Mouse (Mus musculus) adipose tissue, adult 10 weeks (tissue): ENCODE results near the gene Slc5a10. TPM values are rescaled to one million over a fixed set of nuclear protein-coding genes. Genes with fewer than 3 reads are reported as not detected.

Experiments
- polyA plus RNA-seq: library from polyadenylated mRNA; stranded (reverse); fragments of 350-450 nt; fragmentation: Illumina TruSeq; extraction: RNeasy Lipid Tissue Mini Kit (QIAGEN cat#74804); gene quantifications from one replicate; pipeline ENCODE4 v1.2.3, GENCODE M21; 2014; ENCODE audit warnings: low read depth, low replicate concordance

Slc5a10 gene
- polyA plus RNA-seq, result not detected

DNA sequence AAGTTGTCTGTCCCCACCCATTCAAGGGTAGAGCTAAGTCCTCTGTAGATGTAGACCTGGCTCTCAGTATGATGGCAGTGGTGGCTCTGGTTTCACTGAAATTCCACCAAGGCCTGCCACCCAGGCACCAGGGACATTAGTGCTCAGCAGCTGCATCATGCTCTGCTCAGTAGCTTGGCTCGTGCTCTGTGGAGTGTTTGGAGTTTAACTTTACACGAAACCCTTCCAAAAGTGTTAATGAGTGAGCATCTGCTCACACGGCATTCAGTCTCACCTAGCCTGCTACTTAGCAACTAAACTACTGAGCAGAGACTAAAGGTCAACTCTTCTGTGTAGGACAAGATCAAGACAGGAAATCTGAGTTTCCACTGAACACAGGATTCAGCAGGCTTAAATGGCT lies at the start of gene Slc5a10:
Slc5a10 (minus strand) TSS at position 191 of the 400 bp plus-strand sequence.

DNA sequence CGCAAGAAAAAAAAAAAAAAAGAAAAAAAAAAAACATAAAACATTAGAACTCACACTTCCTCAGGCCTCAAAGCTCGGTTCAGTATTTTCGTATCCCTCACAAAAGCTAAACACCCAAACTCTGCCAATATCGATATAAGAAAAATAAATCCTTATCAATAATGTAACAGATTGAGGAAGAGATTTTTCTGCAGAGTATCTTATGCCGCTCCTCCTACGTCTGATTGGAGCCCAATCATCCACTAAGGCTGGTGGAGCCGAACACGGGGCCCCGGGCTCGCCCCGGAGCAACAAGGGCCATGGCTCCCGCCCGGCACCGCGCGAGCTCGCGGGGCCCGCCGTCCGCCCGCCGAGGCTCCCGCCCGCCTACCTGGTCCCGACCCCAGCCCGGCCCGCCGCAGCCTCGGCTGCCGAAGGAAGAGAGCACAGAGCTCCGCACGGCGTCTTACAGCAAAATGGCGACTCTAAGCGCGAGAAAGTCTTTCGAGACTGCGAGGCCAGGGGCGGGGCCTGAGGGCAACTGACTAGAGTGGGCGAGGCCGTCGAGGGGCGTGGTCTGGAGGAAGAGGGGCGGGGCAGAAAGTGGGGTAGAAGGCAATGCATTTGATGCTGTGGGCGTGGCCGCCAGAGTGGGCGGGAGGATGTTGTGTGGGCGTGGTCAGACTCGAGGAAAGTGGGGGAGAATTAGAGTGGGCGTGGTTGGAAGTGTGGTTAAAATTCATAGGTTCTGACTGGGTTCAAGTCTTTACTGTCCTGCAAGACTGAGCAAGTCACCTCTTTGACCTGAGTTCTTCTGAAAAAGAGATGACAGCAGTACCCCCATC lies 41.2 kb upstream of the Slc5a10 start, which contains the start of gene Prpsap2:
Prpsap2 (minus strand) TSS at position 505 of the 824 bp plus-strand sequence.

DNA sequence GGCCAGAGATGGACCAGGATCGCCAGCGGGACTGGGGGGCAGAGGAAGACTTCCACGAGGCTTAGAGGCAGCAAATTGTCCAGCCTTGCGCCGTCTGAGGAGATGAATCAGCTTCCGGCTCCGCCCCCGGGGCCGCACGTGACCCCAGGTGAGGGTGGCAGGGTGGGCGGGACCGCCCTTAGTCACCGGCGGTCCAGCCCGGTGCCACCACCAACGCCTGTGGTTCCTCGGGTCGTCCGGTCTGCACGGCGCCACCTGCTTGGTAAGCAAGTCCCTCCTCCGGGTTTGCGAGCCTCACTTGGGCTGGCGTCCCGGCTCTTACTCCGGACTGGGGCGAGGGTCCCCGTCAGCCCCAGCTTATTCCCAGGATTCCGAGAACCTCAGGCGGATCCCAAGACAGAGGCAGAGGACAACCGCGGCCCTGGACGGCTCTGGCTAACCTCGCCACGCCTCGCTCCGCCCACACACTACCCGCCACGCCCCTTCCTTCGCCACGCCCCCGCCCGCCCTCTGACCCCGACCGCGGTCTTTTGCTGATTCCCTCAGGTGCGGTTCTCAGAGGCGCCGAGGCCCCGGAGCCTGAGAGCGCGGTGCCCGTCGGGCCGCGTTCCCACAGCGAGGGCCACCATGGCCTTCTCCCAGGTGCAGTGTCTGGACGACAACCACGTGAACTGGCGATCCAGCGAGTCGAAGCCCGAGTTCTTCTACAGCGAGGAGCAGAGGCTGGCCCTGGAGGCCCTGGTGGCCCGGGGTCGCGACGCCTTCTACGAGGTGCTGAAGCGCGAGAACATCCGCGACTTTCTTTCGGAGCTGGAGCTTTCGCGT lies 36.5 kb downstream of the Slc5a10 start, which contains the start of gene Fam83g:
Fam83g (plus strand) TSS at position 185 of the 825 bp plus-strand sequence.

DNA sequence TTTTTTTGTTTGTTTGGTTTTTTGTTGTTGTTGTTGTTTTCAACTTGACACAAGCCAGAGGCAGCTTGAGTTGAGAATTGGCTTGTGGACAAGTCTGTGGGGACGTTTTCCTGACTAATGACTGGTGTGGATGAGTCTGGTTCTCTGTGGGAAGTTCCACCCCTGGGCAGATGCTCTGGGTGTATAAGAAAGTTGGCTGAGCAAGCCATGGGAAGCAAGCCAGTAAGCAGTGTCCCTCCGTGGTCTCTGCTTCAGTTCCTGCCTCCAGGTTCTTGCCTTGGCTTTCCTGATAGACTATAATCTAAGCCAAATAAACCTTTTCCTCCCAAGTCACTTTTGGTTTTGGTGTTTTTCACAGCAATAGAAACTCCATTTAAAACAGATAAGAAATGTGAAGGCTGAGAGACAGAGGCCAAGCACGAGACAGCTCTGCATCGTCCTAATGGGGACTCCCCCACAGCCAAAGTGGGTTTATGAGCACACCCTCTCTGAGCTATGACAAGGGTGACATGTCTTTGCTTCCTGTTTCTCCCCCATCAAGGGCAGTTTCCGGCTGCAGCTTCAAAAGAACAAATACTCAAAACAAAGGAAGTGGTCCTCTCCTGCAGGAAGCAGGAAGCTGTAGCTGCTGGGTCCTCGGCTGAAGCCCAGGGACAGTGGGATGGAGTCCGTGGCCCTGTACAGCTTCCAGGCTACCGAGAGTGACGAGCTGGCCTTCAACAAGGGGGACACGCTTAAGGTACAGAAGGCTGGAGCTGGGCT lies 67.8 kb downstream of the Slc5a10 start, which contains the start of gene Grap:
Grap (plus strand) TSS at position 580 of the 762 bp plus-strand sequence.

Other genes starting within 250 kb of the Slc5a10 start
- gene Mfap4, start 235.4 kb downstream of the Slc5a10 start, polyA plus RNA-seq, result 74.0 TPM
- 12.1 TPM for gene Mapk7, start 226.4 kb downstream of the Slc5a10 start, polyA plus RNA-seq
- 22.2 TPM for gene B9d1, start 215.7 kb downstream of the Slc5a10 start, polyA plus RNA-seq
- 35.0 TPM for gene Epn2, start 141.1 kb downstream of the Slc5a10 start, polyA plus RNA-seq
- 11.8 TPM for gene Grap, start 67.6 kb downstream of the Slc5a10 start, polyA plus RNA-seq
- 2.2 TPM for gene Fam83g, start 36.7 kb downstream of the Slc5a10 start, polyA plus RNA-seq
- 29.1 TPM for gene Prpsap2, start 41.3 kb upstream of the Slc5a10 start, polyA plus RNA-seq
- gene Ulk2, start 134.2 kb upstream of the Slc5a10 start, polyA plus RNA-seq, result 29.1 TPM
- 13.1 TPM for gene Akap10, start 209.4 kb upstream of the Slc5a10 start, polyA plus RNA-seq
- 4.8 TPM for gene Specc1, start 235.9 kb upstream of the Slc5a10 start, polyA plus RNA-seq